Mouse (Mus musculus) megakaryocyte, embryonic 14.5 days (primary cell): ENCODE results near the gene Sp100.
"Not testable (repeated sequence)": the region's sequence is repeated elsewhere in the genome, so short reads cannot be mapped to it uniquely, and the experiment has no call there.

Source experiments
- FLI1 ChIP-seq: IDR thresholded peaks from 2 replicates; pipeline ENCODE4 v1.6.1; 2012; ENCODE audit warnings: low read length, inconsistent platforms, mixed read lengths
- GATA1 ChIP-seq: IDR thresholded peaks from 3 replicates; pipeline ENCODE4 v1.6.1; 2012; ENCODE audit warnings: mixed read lengths, low read length, inconsistent platforms, borderline replicate concordance

DNA sequence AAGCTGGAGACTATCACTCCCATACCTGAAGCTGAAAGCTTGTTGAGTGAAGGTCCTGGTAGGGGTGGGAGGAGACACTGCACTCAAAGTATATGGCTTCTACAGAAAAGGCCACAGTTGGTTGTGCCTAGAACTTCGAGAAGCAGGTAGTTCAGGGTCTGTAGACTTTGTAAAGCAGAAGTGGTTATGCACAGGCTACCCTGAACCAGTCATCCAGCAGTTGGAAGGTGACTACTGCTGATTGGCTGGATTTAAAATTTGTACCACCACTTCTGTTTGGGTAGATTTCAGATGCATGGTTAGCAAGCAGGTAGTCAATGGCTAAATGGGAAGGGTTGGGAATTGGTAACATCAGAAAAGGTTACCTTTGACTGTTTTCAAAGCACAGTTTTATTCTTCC lies 31.1 kb upstream of the Sp100 start:
- TF ChIP-seq GATA1, FLI1: not testable (repeated sequence)
